Mouse (Mus musculus): ENCODE measurements around the gene Ddx23. TPM values are rescaled to one million over a fixed set of nuclear protein-coding genes. Genes with fewer than 3 reads are reported as not detected.

The Ddx23 gene
- polyA plus RNA-seq, 1 experiment from 2014 or later, result 16.4 TPM

DNA sequence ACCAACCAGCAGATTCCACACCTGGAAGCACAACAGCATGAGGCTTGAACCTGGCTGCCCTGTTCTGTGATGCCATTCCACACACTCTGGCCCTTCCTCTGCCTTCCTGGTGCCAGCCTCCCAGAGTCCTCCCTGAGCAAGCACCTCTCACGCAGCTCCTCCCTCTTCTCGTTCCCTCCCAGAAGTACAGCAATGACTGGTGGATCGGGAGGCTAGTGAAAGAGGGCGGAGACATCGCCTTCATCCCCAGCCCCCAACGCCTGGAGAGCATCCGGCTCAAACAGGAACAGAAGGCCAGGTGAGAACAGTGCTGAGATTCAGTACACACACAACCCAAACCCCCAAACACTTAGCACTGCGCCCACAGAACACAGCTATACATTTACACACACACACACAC lies 22.5 kb downstream of the Ddx23 start:
- Histone ChIP-seq H3K9me3 (no peaks in the 10 kb centered on the region), H3K4me2 (replicated peaks) (no peak overlapping the region), H3K4me1 (peaks cover 27% of the 10 kb centered on the region), H3K4me3 (no peak overlapping the region), H3K27me3 (replicated peaks) (peaks cover 9% of the 10 kb centered on the region; the same call in 1 of the 2 replicates), H3K36me3 (peaks cover 59% of the 10 kb centered on the region), H3K27ac (no peak overlapping the region), H3K9ac (no peak overlapping the region)
- no peak for ATAC-seq (ENCODE audit: low FRiP score, low read depth)
- 39% methylated on average over 8 of the region's 8 CpGs for WGBS

GRCm38 (mm10) chr15:98637155-98637554 lies 25.5 kb downstream of the Ddx23 start:
- Histone ChIP-seq H3K9ac (no peak overlapping the region), H3K36me3 (peaks cover 31% of the 10 kb centered on the region), H3K4me3 (no peak overlapping the region), H3K9me3 (no peaks in the 10 kb centered on the region), H3K27me3 (replicated peaks) (peaks cover 22% of the 10 kb centered on the region), H3K4me2 (replicated peaks) (peak overlapping the region; percentile 81), H3K4me1 (peaks cover 51% of the 10 kb centered on the region), H3K27ac (no peak overlapping the region)
- no peak for ATAC-seq (ENCODE audit: low FRiP score, low read depth)
- 29% methylated on average over 3 of the region's 3 CpGs for WGBS

GRCm38 (mm10) chr15:98636517-98636916 lies 26.2 kb downstream of the Ddx23 start:
- ATAC-seq (ENCODE audit: low FRiP score, low read depth), result no peak
- Histone ChIP-seq H3K4me1 (peaks cover 58% of the 10 kb centered on the region), H3K9ac (peak overlapping the region; percentile 92), H3K27ac (no peak overlapping the region), H3K9me3 (no peaks in the 10 kb centered on the region), H3K36me3 (peaks cover 24% of the 10 kb centered on the region), H3K4me3 (peak overlapping the region; percentile 88), H3K4me2 (replicated peaks) (peak overlapping the region; percentile 81), H3K27me3 (replicated peaks) (peaks cover 24% of the 10 kb centered on the region)
- WGBS, result 43% methylated on average over 5 of the region's 5 CpGs

- Histone ChIP-seq H3K27ac (peak overlapping the region; percentile 87; the same call in 1 of the 2 replicates), H3K9ac (peak overlapping the region; percentile 92), H3K36me3 (peaks cover 13% of the 10 kb centered on the region), H3K4me2 (replicated peaks) (peak overlapping the region; percentile 81), H3K4me1 (peaks cover 64% of the 10 kb centered on the region), H3K4me3 (peak overlapping the region; percentile 88), H3K9me3 (no peaks in the 10 kb centered on the region), H3K27me3 (replicated peaks) (peaks cover 35% of the 10 kb centered on the region)
- 1% methylated on average over 20 of the region's 21 CpGs for WGBS
- no peak for ATAC-seq (ENCODE audit: low FRiP score, low read depth)
Observed at GRCm38 (mm10) chr15:98635291-98635841, 27.3 kb downstream of the Ddx23 start.

DNA sequence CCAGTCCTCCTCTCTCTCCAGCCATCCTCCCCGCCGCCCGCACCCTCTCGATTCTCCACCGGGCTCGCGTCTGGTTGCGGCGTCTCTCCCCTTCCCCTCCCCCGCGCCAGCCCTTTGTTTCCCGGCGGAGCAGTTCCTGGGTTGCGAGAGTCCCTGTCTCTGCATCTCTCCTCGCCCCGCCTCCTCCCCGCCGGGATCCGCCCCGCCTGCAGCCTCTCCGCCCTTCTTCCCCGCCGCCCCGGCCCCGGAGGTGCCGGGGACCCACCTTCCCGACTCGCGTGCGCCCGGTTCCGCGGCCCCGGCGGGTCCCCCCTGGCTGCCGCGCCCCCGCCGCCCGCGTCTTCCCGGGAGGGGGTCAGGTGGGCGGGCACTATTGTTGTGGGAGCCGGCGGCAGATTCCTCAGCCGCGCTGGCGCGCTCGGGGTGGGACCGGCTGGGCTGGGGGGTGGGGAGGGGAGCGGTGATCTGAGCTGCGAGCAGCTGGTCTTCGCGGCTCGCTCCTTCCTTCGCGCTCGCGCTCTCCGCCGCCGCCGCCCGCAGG lies 28.1 kb downstream of the Ddx23 start:
- ATAC-seq (ENCODE audit: low FRiP score, low read depth), result peak; percentile 75
- WGBS, result under 1% methylated on average over 54 of the region's 65 CpGs
- H3K9me3 ChIP-seq, result no peaks in the 10 kb centered on the region
- H3K27ac ChIP-seq, result peak overlapping the region; percentile 87
- H3K4me1 ChIP-seq, result peaks cover 64% of the 10 kb centered on the region
- H3K36me3 ChIP-seq, result peaks cover 5% of the 10 kb centered on the region
- H3K9ac ChIP-seq, result peak overlapping the region; percentile 92
- peaks cover 40% of the 10 kb centered on the region for H3K27me3 ChIP-seq (replicated peaks)
- H3K4me3 ChIP-seq, result peak overlapping the region; percentile 88
- H3K4me2 ChIP-seq (replicated peaks), result peak overlapping the region; percentile 81

- H3K4me1 ChIP-seq, result peaks cover 69% of the 10 kb centered on the region
- peak overlapping the region; percentile 88 for H3K4me3 ChIP-seq
- peak overlapping the region; percentile 87 for H3K27ac ChIP-seq
- peak overlapping the region; percentile 92 for H3K9ac ChIP-seq
- WGBS, result 1% methylated on average over 24 of the region's 25 CpGs
- no peaks in the 10 kb centered on the region; the same call in 1 of the 2 replicates for H3K36me3 ChIP-seq
- no peak for ATAC-seq (ENCODE audit: low FRiP score, low read depth)
- peaks cover 40% of the 10 kb centered on the region for H3K27me3 ChIP-seq (replicated peaks)
- H3K4me2 ChIP-seq (replicated peaks), result peak overlapping the region; percentile 81
- no peaks in the 10 kb centered on the region for H3K9me3 ChIP-seq
Observed at GRCm38 (mm10) chr15:98633822-98634470, 28.7 kb downstream of the Ddx23 start.

GRCm38 (mm10) chr15:98632921-98633320 lies 29.8 kb downstream of the Ddx23 start:
- H3K4me1 ChIP-seq, result peaks cover 79% of the 10 kb centered on the region
- H3K27ac ChIP-seq, result 0 out of 2 replicates have a peak overlapping the region, but pooled peaks have one; percentile 42
- WGBS, result 0% methylated on average over 4 of the region's 4 CpGs

DNA sequence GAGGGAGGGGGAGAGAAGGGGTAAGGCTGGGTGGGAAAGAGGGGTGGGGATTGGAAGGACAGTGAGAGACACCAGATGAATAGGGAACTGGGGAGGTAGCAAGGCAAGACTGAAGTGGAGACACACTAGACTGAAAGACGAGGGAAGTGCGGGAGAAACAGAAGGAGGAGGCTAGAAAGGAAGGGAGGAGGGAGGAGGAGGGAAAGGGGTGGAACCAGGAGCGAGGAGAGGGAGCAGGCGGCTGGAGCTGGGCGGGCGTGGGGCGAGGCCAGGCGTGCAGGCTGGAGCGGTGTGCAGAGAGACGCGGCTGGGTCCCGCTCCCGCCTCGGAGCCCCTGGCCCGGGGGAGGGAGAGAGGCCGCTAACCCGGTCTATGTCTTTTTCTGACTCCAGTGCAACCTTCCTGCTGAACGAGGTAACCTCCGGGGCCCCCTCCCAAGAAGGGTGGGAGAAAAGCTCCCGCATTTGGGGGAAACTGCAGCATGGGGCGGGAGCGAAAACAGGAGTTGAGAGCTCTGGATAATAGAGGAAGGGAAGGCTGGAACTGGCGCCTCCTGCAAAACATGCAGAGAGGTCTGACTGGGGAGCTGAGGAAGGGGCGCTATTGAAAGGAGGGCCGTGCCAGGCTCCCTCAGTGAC lies 30.5 kb downstream of the Ddx23 start:
- H3K4me2 ChIP-seq (replicated peaks), result peak overlapping the region; percentile 81
- peak overlapping the region; percentile 42 for H3K27ac ChIP-seq
- peak overlapping the region; percentile 92 for H3K9ac ChIP-seq
- no peaks in the 10 kb centered on the region for H3K9me3 ChIP-seq
- H3K36me3 ChIP-seq, result no peaks in the 10 kb centered on the region
- H3K4me1 ChIP-seq, result peaks cover 72% of the 10 kb centered on the region
- 0 out of 2 replicates have a peak, but pooled peaks have one; percentile 21 for ATAC-seq (ENCODE audit: low FRiP score, low read depth)
- peak overlapping the region; percentile 88 for H3K4me3 ChIP-seq
- H3K27me3 ChIP-seq (replicated peaks), result peaks cover 43% of the 10 kb centered on the region
- WGBS, result 1% methylated on average over 23 of the region's 25 CpGs

More at GRCm38 (mm10) chr15:98632921-98633320, 29.8 kb downstream of the Ddx23 start:
- Histone ChIP-seq H3K27me3 (replicated peaks) (peaks cover 40% of the 10 kb centered on the region), H3K4me3 (peak overlapping the region; percentile 88), H3K9me3 (no peaks in the 10 kb centered on the region), H3K4me2 (replicated peaks) (peak overlapping the region; percentile 81), H3K9ac (peak overlapping the region; percentile 92), H3K36me3 (no peaks in the 10 kb centered on the region; the same call in 1 of the 2 replicates)
- no peak for ATAC-seq (ENCODE audit: low FRiP score, low read depth)

GRCm38 (mm10) chr15:98631493-98631892 lies 31.2 kb downstream of the Ddx23 start:
- ATAC-seq (ENCODE audit: low FRiP score, low read depth), result 0 out of 2 replicates have a peak, but pooled peaks have one; percentile 21
- no peaks in the 10 kb centered on the region for H3K9me3 ChIP-seq
- H3K4me1 ChIP-seq, result peaks cover 65% of the 10 kb centered on the region
- peak overlapping the region; percentile 92 for H3K9ac ChIP-seq
- H3K27me3 ChIP-seq (replicated peaks), result peaks cover 41% of the 10 kb centered on the region
- H3K4me2 ChIP-seq (replicated peaks), result peak overlapping the region; percentile 81
- no peak overlapping the region for H3K27ac ChIP-seq
- H3K4me3 ChIP-seq, result peak overlapping the region; percentile 88; the same call in 1 of the 2 replicates
- no peaks in the 10 kb centered on the region for H3K36me3 ChIP-seq
- 1% methylated on average over 18 of the region's 18 CpGs for WGBS

DNA sequence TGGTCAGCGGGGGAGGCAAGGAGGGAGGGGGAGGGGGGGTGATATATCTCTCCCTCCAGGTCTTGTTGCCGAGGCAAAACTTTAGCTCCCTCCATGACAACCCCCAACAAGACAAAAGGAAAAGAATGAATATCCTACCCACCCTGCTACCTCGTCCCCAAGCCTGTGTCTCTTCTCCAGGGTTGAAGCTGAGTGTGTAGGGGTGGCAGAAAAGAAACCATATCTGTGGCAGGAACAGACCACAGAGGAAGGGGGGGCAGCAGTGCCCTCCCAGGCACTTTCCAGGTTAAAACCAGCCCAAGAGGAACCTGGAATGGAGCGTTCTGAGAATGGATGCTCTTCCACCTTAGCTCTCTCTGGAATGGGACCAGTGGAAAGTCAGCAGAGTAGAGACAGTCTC lies 32.2 kb downstream of the Ddx23 start, which contains the start of gene Cacnb3:
Gene Cacnb3 (plus strand): TSS at position 301 of the 400 bp plus-strand sequence.
- peak within 1 kb of the TSS; percentile 92; the same call in 1 of the 2 replicates for H3K9ac ChIP-seq

DNA sequence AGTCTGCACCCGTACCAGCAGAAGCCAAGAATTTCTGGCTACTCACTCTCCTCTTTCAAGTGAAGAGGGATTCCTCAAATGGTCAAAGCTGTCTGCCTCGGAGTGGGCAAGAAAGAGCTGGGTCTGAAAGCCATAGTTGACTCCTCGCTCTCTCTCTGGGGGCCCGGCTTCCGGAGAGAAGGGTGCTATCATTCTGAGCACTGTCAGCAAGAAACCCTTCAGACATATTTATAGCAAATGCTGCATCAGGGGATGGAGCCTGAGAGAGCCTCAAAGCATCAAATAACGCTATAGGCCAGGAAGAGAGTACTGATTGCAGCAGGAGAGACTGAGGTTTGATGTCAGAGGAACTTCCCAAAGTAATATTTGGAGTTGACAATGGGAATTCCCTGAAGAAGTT lies 33.2 kb downstream of the Ddx23 start:
- no peak overlapping the region for H3K27ac ChIP-seq
- no peaks in the 10 kb centered on the region for H3K9me3 ChIP-seq
- peak overlapping the region; percentile 53 for H3K4me2 ChIP-seq (replicated peaks)
- peaks cover 48% of the 10 kb centered on the region for H3K4me1 ChIP-seq
- peaks cover 33% of the 10 kb centered on the region for H3K27me3 ChIP-seq (replicated peaks)
- H3K9ac ChIP-seq, result no peak overlapping the region
- H3K36me3 ChIP-seq, result no peaks in the 10 kb centered on the region
- no peak overlapping the region for H3K4me3 ChIP-seq
- no peak for ATAC-seq (ENCODE audit: low FRiP score, low read depth)
- WGBS, result 44% methylated on average over 6 of the region's 6 CpGs

More for the DNA sequence above, 32.2 kb downstream of the Ddx23 start, which contains the start of gene Cacnb3:
- WGBS, result 31% methylated on average over 4 of the region's 4 CpGs
- no peak within 1 kb of the TSS for H3K27ac ChIP-seq
- H3K4me1 ChIP-seq, result peaks cover 55% of the 10 kb centered on the region
- H3K36me3 ChIP-seq, result no peaks in the 10 kb centered on the region
- no peaks in the 10 kb centered on the region for H3K9me3 ChIP-seq
- H3K4me3 ChIP-seq, result peak within 1 kb of the TSS; percentile 88; the same call in 1 of the 2 replicates
- H3K27me3 ChIP-seq (replicated peaks), result peaks cover 34% of the 10 kb centered on the region
- H3K4me2 ChIP-seq (replicated peaks), result peak within 1 kb of the TSS; percentile 81
- ATAC-seq (ENCODE audit: low FRiP score, low read depth), result no peak

Measured in neural tube, embryonic 12.5 days (tissue).